Mouse (Mus musculus): Measurements from ENCODE around the gene Shc2. TPM values are rescaled to one million over a fixed set of nuclear protein-coding genes. Genes with fewer than 3 reads are reported as not detected.

Shc2 gene
- polyA plus RNA-seq, 1 experiment from 2014 or later, result 9.4 TPM

- no peak overlapping the region for H3K4me3 ChIP-seq (ENCODE audit: low read depth, low read length)
- H3K9me3 ChIP-seq (ENCODE audit: control insufficient read depth, low read length), result no peaks in the 10 kb centered on the region
- no peak overlapping the region for H3K4me2 ChIP-seq (ENCODE audit: low read depth, low read length, severe bottlenecking)
- no peaks in the 10 kb centered on the region for H3K4me1 ChIP-seq (replicated peaks; ENCODE audit: control insufficient read depth, insufficient read depth, low read length)
- no peaks in the 10 kb centered on the region for H3K36me3 ChIP-seq (ENCODE audit: control insufficient read depth, insufficient read depth, low read length)
- 86% methylated on average over 17 of the region's 17 CpGs for WGBS
- DNase-seq (ENCODE audit: low spot score) (no peak), ATAC-seq (replicated peaks; ENCODE audit: low FRiP score) (no peak)
- peaks cover 6% of the 10 kb centered on the region for H3K27me3 ChIP-seq (ENCODE audit: control insufficient read depth, insufficient read depth, low read length)
- no peak overlapping the region for H3K9ac ChIP-seq (ENCODE audit: low read length)
- H3K27ac ChIP-seq (ENCODE audit: low read depth, low read length), result no peak overlapping the region
These were observed 4.5 kb downstream of the Shc2 start for GRCm38 (mm10) chr10:79633006-79633777.

DNA sequence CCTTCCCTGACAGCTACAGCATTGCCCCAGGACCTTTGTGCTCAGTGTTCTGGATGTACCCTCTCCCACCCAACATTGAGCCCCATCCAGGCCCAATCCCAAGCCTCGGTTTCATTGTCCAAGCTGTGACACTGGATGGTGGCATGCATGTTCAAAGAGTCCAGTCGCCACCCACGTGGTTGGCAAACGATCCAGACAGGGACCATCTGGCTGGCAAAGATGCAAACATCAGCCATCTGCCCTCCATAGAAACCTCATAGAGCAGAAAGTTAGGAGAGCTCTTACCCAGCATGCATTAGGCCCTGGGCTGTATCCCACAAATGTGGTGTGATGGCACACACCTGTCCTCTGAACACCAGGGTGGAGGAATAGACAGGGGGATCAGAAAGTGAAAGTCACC lies 6.3 kb downstream of the Shc2 start:
- H3K9ac ChIP-seq (ENCODE audit: low read length), result no peak overlapping the region
- H3K36me3 ChIP-seq (ENCODE audit: control insufficient read depth, insufficient read depth, low read length), result no peaks in the 10 kb centered on the region
- ATAC-seq (replicated peaks; ENCODE audit: low FRiP score) (no peak), DNase-seq (ENCODE audit: low spot score) (no peak)
- no peaks in the 10 kb centered on the region for H3K27me3 ChIP-seq (ENCODE audit: control insufficient read depth, insufficient read depth, low read length)
- no peak overlapping the region for H3K4me2 ChIP-seq (ENCODE audit: low read depth, low read length, severe bottlenecking)
- no peak overlapping the region for H3K4me3 ChIP-seq (ENCODE audit: low read depth, low read length)
- no peaks in the 10 kb centered on the region for H3K4me1 ChIP-seq (replicated peaks; ENCODE audit: control insufficient read depth, insufficient read depth, low read length)
- no peak overlapping the region for H3K27ac ChIP-seq (ENCODE audit: low read depth, low read length)
- no peaks in the 10 kb centered on the region for H3K9me3 ChIP-seq (ENCODE audit: control insufficient read depth, low read length)
- 93% methylated on average over 4 of the region's 4 CpGs for WGBS

- Histone ChIP-seq H3K27ac (ENCODE audit: low read depth, low read length) (no peak overlapping the region), H3K9me3 (ENCODE audit: control insufficient read depth, low read length) (no peaks in the 10 kb centered on the region)
- WGBS, result 89% methylated on average over 5 of the region's 5 CpGs
These were observed 9.3 kb downstream of the Shc2 start for GRCm38 (mm10) chr10:79628377-79628776.

GRCm38 (mm10) chr10:79626156-79626555 lies 11.6 kb downstream of the Shc2 start:
- no peak overlapping the region for H3K4me2 ChIP-seq (ENCODE audit: low read depth, low read length, severe bottlenecking)
- 89% methylated on average over 10 of the region's 10 CpGs for WGBS
- no peak overlapping the region for H3K9ac ChIP-seq (ENCODE audit: low read length)
- ATAC-seq (replicated peaks; ENCODE audit: low FRiP score), result no peak
- no peak for DNase-seq (ENCODE audit: low spot score)
- H3K27ac ChIP-seq (ENCODE audit: low read depth, low read length), result no peak overlapping the region
- H3K27me3 ChIP-seq (ENCODE audit: control insufficient read depth, insufficient read depth, low read length), result no peaks in the 10 kb centered on the region
- H3K4me1 ChIP-seq (replicated peaks; ENCODE audit: control insufficient read depth, insufficient read depth, low read length), result no peaks in the 10 kb centered on the region
- H3K9me3 ChIP-seq (ENCODE audit: control insufficient read depth, low read length), result no peaks in the 10 kb centered on the region
- H3K4me3 ChIP-seq (ENCODE audit: low read depth, low read length), result no peak overlapping the region
- no peaks in the 10 kb centered on the region for H3K36me3 ChIP-seq (ENCODE audit: control insufficient read depth, insufficient read depth, low read length)

More at GRCm38 (mm10) chr10:79628377-79628776, 9.3 kb downstream of the Shc2 start:
- Histone ChIP-seq H3K36me3 (ENCODE audit: control insufficient read depth, insufficient read depth, low read length) (no peaks in the 10 kb centered on the region), H3K4me3 (ENCODE audit: low read depth, low read length) (no peak overlapping the region), H3K4me2 (ENCODE audit: low read depth, low read length, severe bottlenecking) (no peak overlapping the region), H3K9ac (ENCODE audit: low read length) (no peak overlapping the region), H3K27me3 (ENCODE audit: control insufficient read depth, insufficient read depth, low read length) (no peaks in the 10 kb centered on the region), H3K4me1 (replicated peaks; ENCODE audit: control insufficient read depth, insufficient read depth, low read length) (no peaks in the 10 kb centered on the region)
- no peak for DNase-seq (ENCODE audit: low spot score)
- ATAC-seq (replicated peaks; ENCODE audit: low FRiP score), result no peak

DNA sequence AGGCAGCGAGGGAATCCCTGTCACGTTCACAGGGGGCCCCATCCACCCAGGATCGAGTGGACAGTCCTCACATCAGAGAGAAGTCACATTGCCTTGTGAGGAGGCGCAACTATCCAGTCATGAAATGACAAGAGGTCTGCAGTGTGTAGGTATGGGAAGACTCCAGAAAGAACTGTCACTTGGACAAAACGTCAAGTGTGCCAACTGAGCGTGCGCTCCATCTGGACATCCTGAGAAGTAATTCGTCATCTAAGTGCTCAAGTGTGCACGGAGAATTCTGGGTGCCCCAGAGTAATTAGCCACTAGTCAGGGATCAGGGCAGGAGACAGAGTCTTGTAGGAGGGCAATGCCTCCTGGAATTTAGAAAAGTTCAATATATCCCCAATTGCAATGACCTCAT lies 12.3 kb downstream of the Shc2 start:
- Histone ChIP-seq H3K27ac (ENCODE audit: low read depth, low read length) (no peak overlapping the region), H3K27me3 (ENCODE audit: control insufficient read depth, insufficient read depth, low read length) (no peaks in the 10 kb centered on the region), H3K4me3 (ENCODE audit: low read depth, low read length) (no peak overlapping the region), H3K36me3 (ENCODE audit: control insufficient read depth, insufficient read depth, low read length) (no peaks in the 10 kb centered on the region), H3K9ac (ENCODE audit: low read length) (no peak overlapping the region), H3K9me3 (ENCODE audit: control insufficient read depth, low read length) (no peaks in the 10 kb centered on the region), H3K4me1 (replicated peaks; ENCODE audit: control insufficient read depth, insufficient read depth, low read length) (no peaks in the 10 kb centered on the region), H3K4me2 (ENCODE audit: low read depth, low read length, severe bottlenecking) (no peak overlapping the region)
- DNase-seq (ENCODE audit: low spot score), result no peak
- no peak for ATAC-seq (replicated peaks; ENCODE audit: low FRiP score)
- WGBS, result 80% methylated on average over 9 of the region's 9 CpGs

- DNase-seq (ENCODE audit: low spot score), result no peak
- H3K4me3 ChIP-seq (ENCODE audit: low read depth, low read length), result no peak overlapping the region
- H3K36me3 ChIP-seq (ENCODE audit: control insufficient read depth, insufficient read depth, low read length), result no peaks in the 10 kb centered on the region
- H3K9me3 ChIP-seq (ENCODE audit: control insufficient read depth, low read length), result no peaks in the 10 kb centered on the region
- no peak for ATAC-seq (replicated peaks; ENCODE audit: low FRiP score)
- 77% methylated on average over 12 of the region's 12 CpGs for WGBS
- H3K4me1 ChIP-seq (replicated peaks; ENCODE audit: control insufficient read depth, insufficient read depth, low read length), result no peaks in the 10 kb centered on the region
- no peak overlapping the region for H3K27ac ChIP-seq (ENCODE audit: low read depth, low read length)
- no peak overlapping the region for H3K9ac ChIP-seq (ENCODE audit: low read length)
- H3K4me2 ChIP-seq (ENCODE audit: low read depth, low read length, severe bottlenecking), result no peak overlapping the region
- H3K27me3 ChIP-seq (ENCODE audit: control insufficient read depth, insufficient read depth, low read length), result no peaks in the 10 kb centered on the region
These were observed 13.8 kb downstream of the Shc2 start for GRCm38 (mm10) chr10:79623950-79624349.

DNA sequence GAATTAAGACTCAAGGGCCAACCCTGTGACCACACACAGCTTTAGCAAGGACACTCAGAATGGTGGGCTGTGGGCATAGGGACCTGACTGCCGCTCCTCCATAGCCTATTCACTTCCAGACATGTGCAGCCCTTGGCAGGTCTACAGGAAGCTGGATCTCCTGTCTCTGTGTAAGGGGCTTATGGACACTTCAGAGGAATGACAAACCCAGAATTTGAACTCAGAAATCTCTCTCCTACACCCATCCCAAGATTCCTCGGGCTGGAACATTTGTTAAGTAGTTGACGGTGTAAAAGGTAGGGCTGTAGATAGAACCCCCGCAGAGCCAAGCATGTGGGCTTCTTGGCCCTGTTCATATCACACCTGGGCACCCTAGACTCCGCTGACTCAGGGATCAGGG lies 21.3 kb downstream of the Shc2 start:
- DNase-seq (ENCODE audit: low spot score) (no peak), ATAC-seq (replicated peaks; ENCODE audit: low FRiP score) (no peak)
- Histone ChIP-seq H3K4me3 (ENCODE audit: low read depth, low read length) (no peak overlapping the region), H3K36me3 (ENCODE audit: control insufficient read depth, insufficient read depth, low read length) (no peaks in the 10 kb centered on the region), H3K4me2 (ENCODE audit: low read depth, low read length, severe bottlenecking) (no peak overlapping the region), H3K9me3 (ENCODE audit: control insufficient read depth, low read length) (no peaks in the 10 kb centered on the region), H3K27ac (ENCODE audit: low read depth, low read length) (no peak overlapping the region), H3K27me3 (ENCODE audit: control insufficient read depth, insufficient read depth, low read length) (peaks cover 21% of the 10 kb centered on the region), H3K9ac (ENCODE audit: low read length) (no peak overlapping the region), H3K4me1 (replicated peaks; ENCODE audit: control insufficient read depth, insufficient read depth, low read length) (peaks cover 17% of the 10 kb centered on the region)
- WGBS, result 83% methylated on average over 5 of the region's 5 CpGs

DNA sequence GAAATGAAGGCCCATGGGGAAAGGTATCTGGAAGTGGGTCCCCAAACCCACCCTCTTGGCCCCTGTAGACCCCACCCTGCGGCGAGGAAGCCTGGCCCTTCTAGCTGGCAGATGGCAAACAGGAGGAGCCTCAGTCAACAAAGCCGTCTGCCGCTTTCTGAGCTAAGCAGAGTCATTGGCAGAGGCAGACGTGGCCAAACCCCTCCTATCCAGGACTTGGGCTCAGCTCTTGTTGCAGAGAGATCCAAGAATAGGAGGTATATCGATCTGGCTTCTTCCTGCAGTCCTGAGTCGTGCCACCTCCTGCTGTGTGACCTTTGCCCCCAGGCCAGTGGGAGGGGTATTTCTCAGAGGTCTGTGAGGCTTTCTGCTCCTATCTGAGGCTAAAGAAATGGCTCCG lies 21.9 kb downstream of the Shc2 start:
- H3K4me2 ChIP-seq (ENCODE audit: low read depth, low read length, severe bottlenecking), result no peak overlapping the region
- no peaks in the 10 kb centered on the region for H3K9me3 ChIP-seq (ENCODE audit: control insufficient read depth, low read length)
- no peak for DNase-seq (ENCODE audit: low spot score)
- WGBS, result 21% methylated on average over 8 of the region's 8 CpGs
- H3K4me1 ChIP-seq (replicated peaks; ENCODE audit: control insufficient read depth, insufficient read depth, low read length), result peaks cover 17% of the 10 kb centered on the region
- ATAC-seq (replicated peaks; ENCODE audit: low FRiP score), result no peak
- peaks cover 24% of the 10 kb centered on the region for H3K27me3 ChIP-seq (ENCODE audit: control insufficient read depth, insufficient read depth, low read length)
- no peak overlapping the region for H3K27ac ChIP-seq (ENCODE audit: low read depth, low read length)
- H3K4me3 ChIP-seq (ENCODE audit: low read depth, low read length), result no peak overlapping the region
- H3K36me3 ChIP-seq (ENCODE audit: control insufficient read depth, insufficient read depth, low read length), result no peaks in the 10 kb centered on the region
- H3K9ac ChIP-seq (ENCODE audit: low read length), result no peak overlapping the region

- no peak for DNase-seq (ENCODE audit: low spot score)
- H3K4me3 ChIP-seq (ENCODE audit: low read depth, low read length), result peak overlapping the region; percentile 40; the same call in 1 of the 2 replicates
These were observed 23.4 kb downstream of the Shc2 start for GRCm38 (mm10) chr10:79614305-79614643.

More at GRCm38 (mm10) chr10:79614305-79614643, 23.4 kb downstream of the Shc2 start:
- H3K9me3 ChIP-seq (ENCODE audit: control insufficient read depth, low read length), result no peaks in the 10 kb centered on the region
- no peak overlapping the region for H3K9ac ChIP-seq (ENCODE audit: low read length)
- H3K27me3 ChIP-seq (ENCODE audit: control insufficient read depth, insufficient read depth, low read length), result peaks cover 24% of the 10 kb centered on the region
- peaks cover 17% of the 10 kb centered on the region for H3K4me1 ChIP-seq (replicated peaks; ENCODE audit: control insufficient read depth, insufficient read depth, low read length)
- WGBS, result 77% methylated on average over 1 of the region's 1 CpGs
- peak overlapping the region; percentile 97; the same call in 1 of the 2 replicates for H3K4me2 ChIP-seq (ENCODE audit: low read depth, low read length, severe bottlenecking)
- H3K36me3 ChIP-seq (ENCODE audit: control insufficient read depth, insufficient read depth, low read length), result no peaks in the 10 kb centered on the region
- ATAC-seq (replicated peaks; ENCODE audit: low FRiP score), result no peak
- H3K27ac ChIP-seq (ENCODE audit: low read depth, low read length), result no peak overlapping the region

All from forebrain, embryonic 11.5 days (tissue).